Mouse (Mus musculus) NIH3T3 (cell line): ENCODE results near the gene Gpr68.

Experiments
- DNase-seq: peaks from one replicate; pipeline ENCODE4 v3.0.0-alpha.2; 2012; ENCODE audit warnings: low read depth

Gene Gpr68

DNA sequence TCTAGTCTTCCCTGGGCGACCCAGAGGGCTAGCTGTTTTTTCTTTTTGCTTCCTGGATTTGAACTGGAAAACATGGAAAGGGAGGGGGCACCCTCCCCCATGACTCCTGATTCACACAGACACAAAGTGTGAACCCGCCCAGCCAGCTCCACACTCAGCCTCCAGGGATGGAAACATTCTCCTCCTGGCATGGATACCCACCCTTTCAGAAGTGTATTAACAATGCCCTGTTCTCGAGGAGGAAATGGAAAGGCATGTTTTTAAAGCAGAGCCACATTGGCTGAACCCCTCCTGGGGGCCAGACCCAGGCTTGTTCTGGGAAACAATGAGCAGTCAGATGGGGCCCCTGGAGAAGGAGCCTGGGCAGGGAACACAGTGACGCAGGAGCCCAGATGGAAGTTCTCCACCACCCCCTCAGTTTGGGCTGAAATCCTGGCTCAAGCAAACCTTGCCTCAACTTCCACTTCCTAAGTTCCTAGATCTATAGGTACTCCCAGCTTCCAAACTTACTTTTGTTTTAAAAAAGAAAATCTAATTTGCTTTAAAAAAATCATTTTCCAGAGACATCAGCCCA lies 39.9 kb downstream of the Gpr68 start:
- no peak for DNase-seq

DNA sequence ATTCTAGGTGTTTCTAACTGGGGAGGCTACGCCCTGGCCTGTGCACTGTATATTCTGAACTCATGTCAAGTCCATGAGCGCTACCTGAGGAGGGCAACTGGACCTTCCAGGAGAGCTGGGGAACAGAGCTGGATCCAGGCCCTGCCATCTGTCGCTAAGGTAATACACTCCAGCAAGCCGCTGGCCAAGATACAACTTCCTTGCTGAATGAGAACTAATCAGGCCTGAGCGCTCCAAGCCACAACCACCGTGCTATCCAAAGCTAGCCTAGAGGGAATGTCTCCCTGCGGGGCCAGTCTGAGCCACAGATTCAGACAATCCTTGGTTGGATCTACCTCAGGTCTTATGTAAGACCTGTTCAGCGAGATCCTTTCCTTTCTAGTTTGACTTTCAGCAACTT lies 40.9 kb downstream of the Gpr68 start:
- no peak for DNase-seq

DNA sequence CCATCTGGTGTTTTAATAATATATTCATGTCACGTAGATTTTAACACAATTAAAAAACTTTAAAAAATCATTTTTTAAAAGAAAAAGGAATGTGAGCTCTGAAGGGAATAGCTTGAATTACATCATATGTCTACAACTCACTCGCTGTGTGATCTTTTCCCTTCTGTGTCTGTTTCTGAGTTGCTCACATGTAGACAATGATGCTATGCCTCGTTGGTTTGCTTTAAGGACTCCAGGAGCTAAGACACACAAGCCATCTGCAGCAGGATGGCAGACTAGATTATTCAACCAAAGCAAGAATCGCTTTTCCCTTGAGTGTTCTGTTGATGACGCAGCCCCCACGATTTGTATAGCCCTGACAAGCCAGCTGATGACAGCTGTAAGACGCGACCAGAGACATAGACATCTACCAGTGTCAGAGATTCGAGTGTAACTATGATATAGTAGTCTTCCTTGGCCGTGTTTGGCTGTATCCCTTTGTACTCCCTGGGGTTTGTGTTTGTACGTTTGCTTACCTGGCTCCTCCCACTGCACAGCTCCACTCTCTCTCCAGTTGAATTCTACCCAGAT lies 42.4 kb downstream of the Gpr68 start:
- no peak for DNase-seq

DNA sequence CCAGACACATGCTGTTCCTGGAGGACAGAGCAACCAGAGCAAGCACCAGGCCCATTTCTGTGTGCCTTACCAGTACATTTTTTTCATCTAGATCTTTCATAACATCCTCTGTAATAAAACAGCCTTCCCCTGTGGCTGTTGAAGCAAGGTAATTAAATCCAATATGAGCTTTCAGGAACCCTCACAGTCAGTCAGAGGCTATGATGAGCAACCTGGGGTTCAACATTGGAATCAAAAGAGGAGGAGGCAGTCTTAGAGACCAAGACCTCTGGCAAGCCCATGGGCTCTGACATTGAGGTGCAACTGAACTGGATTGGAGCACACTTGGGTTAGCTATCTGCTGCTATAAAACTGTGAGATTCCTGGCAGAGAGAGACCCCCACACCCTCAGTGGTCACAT lies 42.9 kb downstream of the Gpr68 start:
- no peak for DNase-seq

DNA sequence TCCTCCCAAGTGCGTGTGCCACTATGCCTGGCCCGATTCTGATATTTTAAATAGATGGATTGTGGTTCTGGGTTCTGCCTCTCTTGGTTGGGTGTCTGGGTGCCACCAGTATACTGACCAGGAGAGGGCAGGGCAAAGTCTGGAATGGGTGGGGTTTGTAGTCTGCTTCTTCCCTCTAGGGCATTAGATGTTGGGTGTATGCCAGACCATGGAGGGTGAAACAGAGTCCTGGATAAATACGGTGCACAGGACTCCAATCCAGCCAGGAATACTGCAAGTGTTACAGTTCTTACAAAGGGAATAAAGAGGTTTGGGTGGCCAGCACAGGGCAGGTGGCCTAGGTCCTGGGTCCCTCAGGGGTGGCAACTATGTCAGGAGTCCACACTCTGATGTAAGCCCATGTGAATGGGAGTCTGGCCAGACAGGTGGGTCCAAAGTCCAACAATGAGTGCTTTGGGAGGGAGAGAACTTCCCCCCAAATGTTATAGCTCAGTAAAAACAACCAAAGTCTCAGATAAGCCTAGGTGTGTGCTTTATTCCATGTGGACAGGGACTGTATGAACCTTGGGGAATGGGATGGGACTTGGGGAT lies 45.0 kb downstream of the Gpr68 start:
- DNase-seq, result peak; percentile 31

DNA sequence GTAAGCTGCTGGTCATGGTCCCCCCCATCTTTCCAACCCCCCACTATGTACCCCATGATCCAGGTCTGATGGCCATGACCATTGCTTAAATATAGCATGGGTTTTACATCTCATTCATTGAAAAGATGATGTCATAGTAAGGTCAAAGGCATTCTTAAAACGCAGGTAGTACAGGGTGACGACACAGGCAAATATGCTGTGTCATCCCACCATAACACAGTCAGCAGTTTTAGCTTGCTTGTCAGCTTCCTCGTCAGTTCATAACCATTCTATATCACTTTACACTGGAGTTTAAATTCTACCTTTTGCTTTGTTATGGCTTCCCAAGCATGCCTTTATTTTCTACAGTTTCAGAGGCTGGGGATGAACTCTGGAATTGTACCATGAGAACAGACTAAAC lies 45.7 kb downstream of the Gpr68 start:
- DNase-seq, result no peak

DNA sequence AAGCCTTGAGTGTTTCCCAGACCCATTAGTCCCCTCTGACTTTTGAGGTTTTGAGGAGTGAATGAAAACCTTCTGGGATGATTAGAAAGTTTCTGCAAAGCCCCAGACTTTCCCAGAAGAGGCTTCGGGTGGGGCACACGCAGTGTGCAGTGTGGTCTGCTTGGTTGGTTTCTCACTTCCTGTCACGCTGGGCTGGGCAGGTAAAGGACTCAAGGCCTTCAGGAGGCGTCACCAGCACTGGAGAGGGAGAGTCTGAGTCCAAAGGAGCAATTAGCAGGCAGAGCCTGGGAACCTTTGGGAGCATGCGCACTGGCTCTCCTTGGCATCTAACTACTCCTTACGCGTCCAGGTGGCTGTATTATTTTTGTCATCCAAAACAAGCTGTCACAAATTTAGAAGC lies 50.2 kb downstream of the Gpr68 start:
- no peak for DNase-seq

DNA sequence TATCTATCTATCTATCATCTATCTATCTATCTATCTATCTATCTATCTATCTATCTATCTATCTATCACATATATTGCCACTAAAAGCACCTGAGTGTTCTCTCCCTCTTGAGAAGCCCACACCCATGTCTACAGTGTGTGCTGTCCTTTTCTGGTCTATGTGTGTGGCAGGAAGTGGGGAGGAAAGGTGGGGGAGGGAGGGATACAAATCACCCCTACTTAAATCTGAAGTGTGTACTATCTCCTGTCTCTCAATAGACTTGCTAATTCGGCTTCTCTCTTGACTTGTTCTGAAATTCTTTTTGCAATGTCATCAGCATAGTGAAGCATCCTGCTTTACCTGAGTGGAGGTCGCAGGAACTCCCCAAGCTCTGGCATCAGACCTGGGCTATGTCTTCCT lies 51.7 kb downstream of the Gpr68 start:
- DNase-seq, result no peak

DNA sequence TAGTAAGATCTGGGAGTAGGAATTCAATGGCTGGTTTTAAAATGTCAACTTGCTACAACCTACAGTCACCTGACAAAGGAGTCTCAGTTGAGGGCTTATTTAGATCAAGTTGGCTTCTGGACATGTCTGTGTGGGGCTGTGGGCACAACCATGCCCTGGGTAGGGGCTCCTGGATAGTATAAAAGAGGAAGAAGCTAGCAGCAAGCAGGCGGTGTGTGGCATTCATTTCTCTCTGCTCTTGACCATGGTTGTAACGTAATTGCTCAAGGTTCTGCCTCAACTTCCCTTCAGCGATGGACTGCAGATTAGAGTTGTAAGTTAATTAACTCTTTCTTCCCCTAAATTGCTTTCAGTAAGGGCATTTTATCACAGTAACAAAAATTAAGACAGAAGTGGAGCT lies 55.6 kb downstream of the Gpr68 start:
- no peak for DNase-seq

- peak; percentile 65 for DNase-seq
Observed at GRCm38 (mm10) chr12:100849421-100850138, 58.4 kb downstream of the Gpr68 start.

DNA sequence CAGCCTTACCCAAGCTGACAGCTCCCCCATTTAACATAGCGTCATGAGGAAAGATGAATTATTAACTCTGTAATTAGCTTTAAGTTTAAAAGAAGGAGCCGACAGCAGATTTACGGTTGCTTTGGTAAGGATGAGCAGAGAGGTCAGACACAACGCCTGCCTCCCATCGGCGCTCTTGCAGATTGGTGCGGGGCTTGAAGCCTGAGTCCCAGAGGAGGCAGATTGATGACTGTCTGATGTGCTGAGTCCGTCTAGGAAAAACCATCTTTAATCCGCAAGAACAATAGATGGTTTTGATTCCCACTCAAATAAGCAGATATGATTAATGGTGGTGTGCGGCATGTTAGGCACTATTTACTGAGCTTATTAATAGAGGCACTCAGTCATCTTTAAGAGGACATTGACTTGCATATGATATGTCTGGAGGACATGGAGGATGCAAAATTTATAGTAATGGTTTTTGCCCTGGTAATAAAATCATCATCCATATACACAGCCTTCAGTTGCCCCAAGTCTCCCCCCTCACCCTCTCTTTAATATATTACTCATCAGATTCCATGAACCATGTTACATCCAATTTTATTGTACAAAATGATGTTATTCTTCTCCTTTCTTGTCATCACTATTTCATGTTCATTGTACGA lies 60.4 kb downstream of the Gpr68 start:
- no peak for DNase-seq

GRCm38 (mm10) chr12:100846566-100846965 lies 61.4 kb downstream of the Gpr68 start:
- DNase-seq, result no peak

GRCm38 (mm10) chr12:100845829-100846228 lies 62.2 kb downstream of the Gpr68 start:
- DNase-seq, result no peak

DNA sequence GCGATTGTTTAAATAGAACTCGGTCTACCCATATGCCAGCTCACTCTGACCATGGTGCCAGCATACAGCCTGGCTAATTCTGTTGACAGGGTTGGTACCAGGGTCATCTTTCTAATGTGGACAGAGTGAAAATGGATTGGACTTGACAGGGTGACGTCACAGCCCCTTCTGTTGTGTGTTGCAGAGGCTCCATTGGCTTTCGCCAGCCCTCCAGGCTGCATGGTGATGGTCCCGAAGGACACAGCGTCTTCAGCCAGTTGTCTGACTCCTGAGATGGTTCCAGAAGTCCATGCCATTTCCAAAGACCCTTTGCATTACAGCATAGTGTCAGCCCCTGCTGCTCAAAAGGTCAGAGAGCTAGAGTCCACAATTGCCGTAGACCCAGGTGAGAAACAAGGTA lies 63.5 kb downstream of the Gpr68 start:
- no peak for DNase-seq

DNA sequence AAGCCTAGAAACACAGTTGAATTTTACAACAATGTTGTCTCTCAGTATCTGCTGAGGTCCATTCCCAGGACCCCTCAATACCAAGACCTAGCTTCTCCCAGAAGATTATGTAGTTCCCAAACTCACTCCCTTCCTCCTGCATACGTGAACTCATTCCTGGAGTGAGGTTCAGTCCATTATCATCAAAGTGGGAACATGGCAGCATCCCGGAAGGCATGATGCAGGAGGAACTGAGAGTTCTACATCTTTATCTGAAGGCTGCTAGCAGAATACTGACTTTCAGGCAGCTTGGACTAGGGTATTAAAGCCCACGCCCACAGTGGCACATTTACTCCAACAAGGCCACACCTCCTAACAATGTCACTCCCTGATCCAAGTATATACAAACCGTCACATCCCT lies 64.8 kb downstream of the Gpr68 start:
- no peak for DNase-seq

DNA sequence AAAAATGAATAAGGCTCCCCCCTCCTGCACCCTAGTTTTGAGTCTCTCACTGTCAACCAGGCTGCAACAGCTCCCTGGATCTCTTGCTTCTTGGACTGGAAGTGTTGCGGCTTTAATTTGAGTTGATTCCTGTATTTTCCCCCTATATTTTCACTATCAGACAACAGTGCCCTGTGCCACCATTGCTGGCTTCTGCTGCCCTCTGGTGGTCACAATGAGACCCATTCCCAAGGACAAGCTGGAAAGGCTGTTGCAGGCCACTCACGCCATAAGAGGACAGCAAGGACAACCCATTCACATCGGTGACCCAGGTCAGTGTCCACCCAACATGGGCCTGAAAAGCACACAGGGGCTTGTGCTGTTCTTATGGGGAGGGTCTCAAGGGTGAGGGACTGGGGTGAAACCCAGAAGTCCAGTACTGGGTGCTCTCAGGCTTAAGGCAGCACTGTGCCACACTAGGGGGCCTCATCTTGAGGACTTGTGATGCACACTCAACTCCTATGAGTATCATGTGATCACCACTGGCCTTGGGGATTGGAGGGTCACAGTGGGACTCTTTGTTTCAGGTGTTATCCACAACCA lies 66.7 kb downstream of the Gpr68 start:
- peak; percentile 90 for DNase-seq

GRCm38 (mm10) chr12:100839926-100840325 lies 68.1 kb downstream of the Gpr68 start:
- DNase-seq, result no peak

- DNase-seq, result no peak
Observed at GRCm38 (mm10) chr12:100839079-100839600, 68.9 kb downstream of the Gpr68 start.

- DNase-seq, result no peak
Observed at GRCm38 (mm10) chr12:100837208-100837607, 70.8 kb downstream of the Gpr68 start.

DNA sequence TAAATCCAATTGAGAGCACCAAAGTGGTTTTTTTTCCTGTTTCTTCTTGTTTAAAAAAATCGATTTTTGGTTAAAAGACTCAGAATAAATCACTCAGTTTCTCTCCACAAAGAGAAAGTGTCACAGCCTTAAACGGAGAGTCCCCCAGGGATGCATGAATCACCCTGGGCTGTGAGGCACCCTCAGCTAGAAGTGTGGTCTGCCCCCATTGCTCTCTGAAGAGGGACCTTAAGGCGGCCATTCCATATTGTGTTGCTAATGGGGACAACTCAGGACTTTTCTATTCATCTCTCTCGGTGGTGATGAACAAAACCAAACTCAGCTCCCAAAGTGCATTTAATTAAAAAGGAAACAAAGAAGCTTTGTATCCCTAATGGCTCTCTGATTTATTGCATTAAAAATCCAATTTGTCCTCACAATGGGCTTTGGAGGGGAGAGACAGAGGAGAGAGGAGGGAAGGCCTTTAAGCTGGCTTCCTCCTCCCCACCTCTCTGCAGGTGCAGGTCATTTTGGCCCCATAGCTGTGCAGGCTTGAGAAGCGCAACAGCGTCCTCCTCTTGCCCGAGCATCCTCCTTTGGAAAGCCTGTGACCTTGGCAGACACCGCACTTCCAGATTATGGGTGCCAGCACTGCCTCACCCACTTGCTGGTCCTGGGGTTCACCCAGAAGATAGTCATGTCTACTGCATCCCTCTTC lies 76.2 kb downstream of the Gpr68 start:
- DNase-seq, result no peak

DNA sequence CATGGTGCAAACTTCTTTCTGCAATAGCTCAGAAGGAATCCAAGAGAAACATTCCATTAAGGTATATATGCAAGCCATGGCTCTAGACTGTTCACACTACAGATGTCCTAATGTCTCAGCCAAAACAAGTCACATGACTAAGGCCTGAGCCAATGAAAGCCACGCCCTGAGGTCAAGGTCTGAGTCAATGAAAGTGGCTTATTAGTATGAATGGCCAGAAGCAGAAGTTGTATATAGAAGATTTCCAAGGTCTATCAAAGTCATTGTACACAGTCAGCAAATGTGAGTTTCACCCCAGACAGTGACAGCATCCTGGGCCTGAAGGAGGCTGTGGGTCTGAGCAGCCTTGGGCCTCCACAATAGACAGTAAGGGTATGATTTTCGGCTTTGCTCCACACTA lies 77.0 kb downstream of the Gpr68 start:
- DNase-seq, result peak; percentile 39
